Mouse (Mus musculus) thymus, postnatal 0 days (tissue): Measurements from ENCODE around the gene Rab3il1. TPM values are rescaled to one million over a fixed set of nuclear protein-coding genes. Genes with fewer than 3 reads are reported as not detected.

Source experiments
- polyA plus RNA-seq: library from polyadenylated mRNA; unstranded; fragments of >200 nt; fragmentation: Nextera tagmentation; extraction: Ambion mirVana; gene quantifications from 2 replicates; pipeline ENCODE4 v1.2.1, GENCODE M21; 2015

Rab3il1 gene
- polyA plus RNA-seq, 1 experiment from 2014 or later, result 12.6 TPM

Other genes with a start within 250 kb of the Rab3il1 start
- 0.15 TPM in 1 of 2 replicates, not detected in the other for gene Scgb2a2, start 154.1 kb upstream of the Rab3il1 start, polyA plus RNA-seq
- gene Incenp, start 102.1 kb upstream of the Rab3il1 start, polyA plus RNA-seq, result 102 and 134 TPM in 2 replicates
- 2,555 and 2,649 TPM in 2 replicates for gene Fth1, start 21.1 kb upstream of the Rab3il1 start, polyA plus RNA-seq
- gene Best1, start within 50 bp of the Rab3il1 start, polyA plus RNA-seq, result 0.39 and 0.54 TPM in 2 replicates
- 1.2 and 1.6 TPM in 2 replicates for gene Fads3, start 39.9 kb downstream of the Rab3il1 start, polyA plus RNA-seq
- 27.7 and 29.0 TPM in 2 replicates for gene Fads2, start 100.1 kb downstream of the Rab3il1 start, polyA plus RNA-seq
- 29.0 and 29.2 TPM in 2 replicates for gene Fads1, start 181.2 kb downstream of the Rab3il1 start, polyA plus RNA-seq
- 563 and 614 TPM in 2 replicates for gene Tmem258, start 202.3 kb downstream of the Rab3il1 start, polyA plus RNA-seq
- gene Fen1, start 202.5 kb downstream of the Rab3il1 start, polyA plus RNA-seq, result 127 and 136 TPM in 2 replicates
- gene Myrf, start 239.1 kb downstream of the Rab3il1 start, polyA plus RNA-seq, result 0.03 and 0.12 TPM in 2 replicates